Mouse (Mus musculus) MEL (cell line): ENCODE measurements around the gene Nudt17. TPM values are rescaled to one million over a fixed set of nuclear protein-coding genes. Genes with fewer than 3 reads are reported as not detected.

Source experiments
- DNase-seq: peaks from one replicate; pipeline ENCODE4 v3.0.0; 2011; ENCODE audit warnings: low read depth, low spot score
- H3K27ac ChIP-seq: 2 replicates; pipeline ENCODE4 v1.5.1; 2012; ENCODE audit warnings: low read depth, mild to moderate bottlenecking, control low read depth, low read length, moderate library complexity; ENCODE audit not compliant: control insufficient read depth
- H3K27me3 ChIP-seq, 2 experiments: fragments of 150-350 bp in 1 of 2; sonication (generic) in 1 of 2; 2 replicates each; pipeline ENCODE4 v1.6.1; 2012; ENCODE audit warnings: low read length in 2 of 2, mild to moderate bottlenecking in 2 of 2, improper control_type of control experiment in 1 of 2, moderate library complexity in 1 of 2; ENCODE audit not compliant: insufficient read depth in 2 of 2, control insufficient read depth in 1 of 2
- H3K36me3 ChIP-seq, 2 experiments: 2 replicates each; pipeline ENCODE4 v1.6.1; 2012 to 2014; ENCODE audit warnings: low read length in 2 of 2, improper control_type of control experiment in 1 of 2, inconsistent platforms in 1 of 2, mild to moderate bottlenecking in 1 of 2; ENCODE audit not compliant: insufficient read depth in 2 of 2, control insufficient read depth in 1 of 2
- H3K4me1 ChIP-seq, 2 experiments: fragments of 150-350 bp in 1 of 2; sonication (generic) in 1 of 2; 2 replicates each; pipeline ENCODE4 v1.6.1; 2012; ENCODE audit warnings: low read length in 2 of 2, improper control_type of control experiment in 1 of 2, mild to moderate bottlenecking in 1 of 2; ENCODE audit not compliant: insufficient read depth in 2 of 2, control insufficient read depth in 1 of 2
- H3K4me3 ChIP-seq, 2 experiments: fragments of 150-350 bp in 1 of 2; sonication (generic) in 1 of 2; 2 replicates each; pipeline ENCODE4 v1.5.1; 2012; ENCODE audit warnings: low read depth in 2 of 2, low read length in 2 of 2, mild to moderate bottlenecking in 2 of 2, moderate library complexity in 2 of 2, control low read depth in 1 of 2, improper control_type of control experiment in 1 of 2; ENCODE audit not compliant: control insufficient read depth in 1 of 2, insufficient read depth in 1 of 2
- H3K79me2 ChIP-seq: 2 replicates; pipeline ENCODE4 v1.6.1; 2012; ENCODE audit warnings: mild to moderate bottlenecking, low read length, moderate library complexity; ENCODE audit not compliant: control insufficient read depth, poor library complexity, insufficient read depth
- H3K9ac ChIP-seq: 2 replicates; pipeline ENCODE4 v1.6.1; 2012; ENCODE audit warnings: low read depth, mild to moderate bottlenecking, control low read depth, low read length, moderate library complexity; ENCODE audit not compliant: control insufficient read depth, poor library complexity, severe bottlenecking
- H3K9me3 ChIP-seq: fragments of 150-350 bp; sonication (generic); replicated peaks from 2 replicates; pipeline ENCODE4 v1.6.1; 2012; ENCODE audit warnings: mild to moderate bottlenecking, low read length, improper control_type of control experiment, moderate library complexity; ENCODE audit not compliant: insufficient read depth
- BHLHE40 ChIP-seq: IDR thresholded peaks from 2 replicates; pipeline ENCODE4 v1.6.1; 2012; ENCODE audit warnings: low read depth, mild to moderate bottlenecking, inconsistent platforms, low read length, improper control_type of control experiment, borderline replicate concordance
- CTCF ChIP-seq, 3 experiments: IDR thresholded peaks in 2 of 3; conservative IDR thresholded peaks in 1 of 3; 2 replicates each; pipeline ENCODE4 v1.5.1; 2011 to 2012; ENCODE audit warnings: low read length in 3 of 3, low read depth in 2 of 3, mild to moderate bottlenecking in 2 of 3, improper control_type of control experiment in 1 of 3, inconsistent platforms in 1 of 3, mixed read lengths in 1 of 3, moderate library complexity in 1 of 3; ENCODE audit not compliant: control insufficient read depth in 1 of 3, insufficient read depth in 1 of 3, poor library complexity in 1 of 3, severe bottlenecking in 1 of 3
- E2F4 ChIP-seq: IDR thresholded peaks from 2 replicates; pipeline ENCODE4 v1.6.1; 2011; ENCODE audit warnings: low read depth, low read length, improper control_type of control experiment, borderline replicate concordance
- ELF1 ChIP-seq: IDR thresholded peaks from 2 replicates; pipeline ENCODE4 v1.6.1; 2014; ENCODE audit warnings: low read depth, mild to moderate bottlenecking, inconsistent platforms, low read length, improper control_type of control experiment, moderate library complexity
- EP300 ChIP-seq, 2 experiments: IDR thresholded peaks; 2 replicates each; pipeline ENCODE4 v1.6.1; 2011; ENCODE audit warnings: improper control_type of control experiment in 2 of 2, low read length in 2 of 2, low read depth in 1 of 2, mild to moderate bottlenecking in 1 of 2
- ETS1 ChIP-seq: IDR thresholded peaks from 2 replicates; pipeline ENCODE4 v1.6.1; 2012; ENCODE audit warnings: low read depth, mild to moderate bottlenecking, inconsistent platforms, low read length, improper control_type of control experiment, moderate library complexity
- GABPA ChIP-seq: IDR thresholded peaks from 2 replicates; pipeline ENCODE4 v1.6.1; 2012; ENCODE audit warnings: low read depth, mild to moderate bottlenecking, inconsistent platforms, low read length, improper control_type of control experiment, moderate library complexity
- GATA1 ChIP-seq: IDR thresholded peaks from 2 replicates; pipeline ENCODE4 v1.6.1; 2011; ENCODE audit warnings: low read depth, low read length, improper control_type of control experiment
- HCFC1 ChIP-seq: IDR thresholded peaks from 2 replicates; pipeline ENCODE4 v1.6.1; 2012; ENCODE audit warnings: low read depth, mild to moderate bottlenecking, inconsistent platforms, low read length, improper control_type of control experiment, moderate library complexity
- JUND ChIP-seq: IDR thresholded peaks from 2 replicates; pipeline ENCODE4 v1.6.1; 2011; ENCODE audit warnings: low read depth, mild to moderate bottlenecking, improper control_type of control experiment, low read length
- KAT2A ChIP-seq: conservative IDR thresholded peaks from 2 replicates; pipeline ENCODE4 v1.6.1; 2012; ENCODE audit warnings: low read depth, low read length, improper control_type of control experiment, inconsistent platforms
- MAZ ChIP-seq: IDR thresholded peaks from 2 replicates; pipeline ENCODE4 v1.6.1; 2012; ENCODE audit warnings: low read depth, mild to moderate bottlenecking, inconsistent platforms, low read length, improper control_type of control experiment
- MEF2A ChIP-seq: IDR thresholded peaks from 2 replicates; pipeline ENCODE4 v1.6.1; 2014; ENCODE audit warnings: low read depth, mild to moderate bottlenecking, inconsistent platforms, low read length, improper control_type of control experiment; ENCODE audit not compliant: poor library complexity, insufficient replicate concordance, severe bottlenecking; ENCODE audit errors: extremely low read depth
- MXI1 ChIP-seq: IDR thresholded peaks from 2 replicates; pipeline ENCODE4 v1.6.1; 2011; ENCODE audit warnings: mild to moderate bottlenecking, low read depth, low read length, improper control_type of control experiment
- NELFE ChIP-seq: IDR thresholded peaks from 2 replicates; pipeline ENCODE4 v1.6.1; 2011; ENCODE audit warnings: low read depth, low read length, improper control_type of control experiment
- NRF1 ChIP-seq: IDR thresholded peaks from 2 replicates; pipeline ENCODE4 v1.6.1; 2014; ENCODE audit warnings: low read depth, mild to moderate bottlenecking, inconsistent platforms, low read length, improper control_type of control experiment, moderate library complexity; ENCODE audit not compliant: poor library complexity, insufficient read depth, severe bottlenecking
- POLR2A ChIP-seq, 2 experiments: IDR thresholded peaks; 2 replicates each; pipeline ENCODE4 v1.6.1; 2011 to 2012; ENCODE audit warnings: low read length in 2 of 2, mild to moderate bottlenecking in 2 of 2, control low read depth in 1 of 2, improper control_type of control experiment in 1 of 2, low read depth in 1 of 2, moderate library complexity in 1 of 2; ENCODE audit not compliant: control insufficient read depth in 1 of 2, insufficient read depth in 1 of 2, poor library complexity in 1 of 2
- POLR2AphosphoS2 ChIP-seq: IDR thresholded peaks from 2 replicates; pipeline ENCODE4 v1.6.1; 2011; ENCODE audit warnings: low read length, improper control_type of control experiment
- POLR2AphosphoS5 ChIP-seq: IDR thresholded peaks from 2 replicates; pipeline ENCODE4 v1.6.1; 2012; ENCODE audit warnings: low read depth, borderline replicate concordance, mild to moderate bottlenecking, inconsistent platforms, low read length, moderate library complexity, mixed read lengths
- RAD21 ChIP-seq: IDR thresholded peaks from 2 replicates; pipeline ENCODE4 v1.6.1; 2011; ENCODE audit warnings: mild to moderate bottlenecking, low read depth, low read length, improper control_type of control experiment
- RCOR1 ChIP-seq: IDR thresholded peaks from 2 replicates; pipeline ENCODE4 v1.6.1; 2012; ENCODE audit warnings: low read depth, mild to moderate bottlenecking, inconsistent platforms, low read length, improper control_type of control experiment
- SIN3A ChIP-seq: IDR thresholded peaks from 2 replicates; pipeline ENCODE4 v1.6.1; 2012; ENCODE audit warnings: low read length, improper control_type of control experiment, inconsistent platforms
- SMC3 ChIP-seq: IDR thresholded peaks from 2 replicates; pipeline ENCODE4 v1.6.1; 2011; ENCODE audit warnings: low read depth, low read length, improper control_type of control experiment
- TAL1 ChIP-seq: IDR thresholded peaks from 2 replicates; pipeline ENCODE4 v1.6.1; 2012; ENCODE audit warnings: mild to moderate bottlenecking, inconsistent platforms, low read length, moderate library complexity, mixed read lengths
- TBP ChIP-seq: IDR thresholded peaks from 2 replicates; pipeline ENCODE4 v1.8.0; 2011; ENCODE audit warnings: low read depth, low read length, improper control_type of control experiment
- UBTF ChIP-seq: IDR thresholded peaks from 2 replicates; pipeline ENCODE4 v1.6.1; 2012; ENCODE audit warnings: low read depth, mild to moderate bottlenecking, inconsistent platforms, low read length, improper control_type of control experiment, moderate library complexity, borderline replicate concordance; ENCODE audit not compliant: insufficient read depth
- USF1 ChIP-seq: IDR thresholded peaks from 2 replicates; pipeline ENCODE4 v1.6.1; 2014; ENCODE audit warnings: low read depth, mild to moderate bottlenecking, inconsistent platforms, low read length, improper control_type of control experiment, moderate library complexity
- USF2 ChIP-seq, 2 experiments: IDR thresholded peaks; 2 replicates each; pipeline ENCODE4 v1.6.1; 2011 to 2012; ENCODE audit warnings: improper control_type of control experiment in 2 of 2, low read length in 2 of 2, borderline replicate concordance in 1 of 2, inconsistent platforms in 1 of 2, low read depth in 1 of 2, mild to moderate bottlenecking in 1 of 2; ENCODE audit not compliant: insufficient read depth in 1 of 2
- ZKSCAN1 ChIP-seq: IDR thresholded peaks from 2 replicates; pipeline ENCODE4 v1.6.1; 2012; ENCODE audit warnings: low read depth, mild to moderate bottlenecking, inconsistent platforms, low read length, improper control_type of control experiment, moderate library complexity
- ZNF384 ChIP-seq: IDR thresholded peaks from 2 replicates; pipeline ENCODE4 v1.6.1; 2012; ENCODE audit warnings: low read depth, mild to moderate bottlenecking, inconsistent platforms, low read length, improper control_type of control experiment
- polyA plus RNA-seq, 2 experiments: library from polyadenylated mRNA; stranded (reverse) in 1 of 2; unstranded in 1 of 2; fragments of >175 nt in 1 of 2; fragments of >200 nt in 1 of 2; gene quantifications; 2 replicates each; pipeline versions ENCODE4 v1.2.1 to v1.2.4; 2012; ENCODE audit warnings: low replicate concordance in 2 of 2, low read depth in 1 of 2; ENCODE audit not compliant: insufficient read length in 2 of 2, insufficient read depth in 1 of 2, missing spikeins in 1 of 2
- total RNA-seq: library from RNA; depleted of rRNA; stranded (reverse); fragments of 300-350 nt; gene quantifications from 2 replicates; pipeline ENCODE4 v1.2.3, GENCODE M21; 2012

Gene Nudt17
- total and polyA plus RNA-seq, 3 experiments = 2.7 to 6.5 TPM; not detected in 1

DNA sequence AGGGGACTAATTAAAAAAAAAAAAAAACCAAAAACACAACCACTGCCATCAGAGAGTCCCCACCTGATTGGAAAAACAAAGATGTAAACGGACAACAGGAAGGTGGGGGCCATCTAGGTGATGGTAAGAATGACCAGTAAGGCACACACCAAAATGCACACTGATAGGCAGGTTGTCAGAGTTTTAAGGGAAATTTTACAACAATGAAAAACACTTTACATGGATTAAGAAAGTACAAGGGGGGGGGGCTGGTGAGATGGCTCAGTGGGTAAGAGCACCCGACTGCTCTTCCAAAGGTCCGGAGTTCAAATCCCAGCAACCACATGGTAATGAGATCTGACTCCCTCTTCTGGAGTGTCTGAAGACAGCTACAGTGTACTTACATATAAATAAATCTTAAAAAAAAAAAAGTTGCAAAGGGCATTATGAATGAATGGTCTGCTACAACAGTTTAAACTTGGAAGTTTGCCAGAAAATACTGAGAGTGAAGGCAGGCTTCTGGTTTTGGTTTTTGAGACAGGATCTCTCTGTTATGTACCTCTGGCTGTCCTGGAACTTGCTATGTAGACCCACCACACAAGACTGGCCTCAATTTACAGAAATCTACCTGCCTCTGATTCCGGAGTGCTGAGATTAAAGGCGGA, 39.8 kb downstream of the Nudt17 start:
- Histone ChIP-seq H3K27me3 (no peaks in the 10 kb centered on the region), H3K27ac (no peak overlapping the region), H3K9me3 (no peaks in the 10 kb centered on the region), H3K36me3 (peaks cover 0 to 12% of the 10 kb centered on the region in 2 experiments; a peak in 2 of 4 replicates), H3K4me1 (peaks cover 3 to 12% of the 10 kb centered on the region in 2 experiments), H3K9ac (no peak overlapping the region), H3K79me2 (no peaks in the 10 kb centered on the region; the same call in 1 of the 2 replicates), H3K4me3 (no peak overlapping the region)
- TF ChIP-seq NELFE (no peak), ZNF384 (peak; percentile 38; the same call in 1 of the 2 replicates), TBP (peak; percentile 93)
- peak; percentile 49 for DNase-seq

- peaks cover 3 to 12% of the 10 kb centered on the region in 2 experiments for H3K4me1 ChIP-seq
- H3K4me3 ChIP-seq = no peak overlapping the region
- no peak overlapping the region for H3K9ac ChIP-seq
- DNase-seq = peak; percentile 81
- H3K27me3 ChIP-seq = no peaks in the 10 kb centered on the region
- H3K9me3 ChIP-seq = no peaks in the 10 kb centered on the region
- H3K79me2 ChIP-seq = no peaks in the 10 kb centered on the region; the same call in 1 of the 2 replicates
- H3K27ac ChIP-seq = no peak overlapping the region
- H3K36me3 ChIP-seq = peaks cover 0 to 12% of the 10 kb centered on the region in 2 experiments; a peak in 2 of 4 replicates
- no peak for TF ChIP-seq UBTF
- no peak for TF ChIP-seq TAL1
- TF ChIP-seq MAZ = no peak
- TF ChIP-seq ZKSCAN1 = no peak
- TF ChIP-seq SIN3A = peak; percentile 17; the same call in 1 of the 2 replicates
- no peak for TF ChIP-seq ELF1
- TF ChIP-seq EP300 (IDR thresholded peaks at IDR 0.05; ENCODE audit: low read depth in 1 of 2, low read length in 2 of 2) = no peak
- TF ChIP-seq MXI1 = no peak
- no peak for TF ChIP-seq NRF1
- no peak for TF ChIP-seq TBP
- TF ChIP-seq POLR2A (IDR thresholded peaks at IDR 0.05; ENCODE audit: control insufficient read depth in 1 of 2, insufficient read depth in 1 of 2, low read depth in 1 of 2, low read length in 2 of 2, poor library complexity in 1 of 2) = no peak
- TF ChIP-seq KAT2A = no peak
- no peak for TF ChIP-seq ETS1
- TF ChIP-seq NELFE = no peak
- TF ChIP-seq CTCF (IDR thresholded peaks at IDR 0.05 in 2 of 3, conservative IDR thresholded peaks at IDR 0.05 in 1 of 3; ENCODE audit: control insufficient read depth in 1 of 3, insufficient read depth in 1 of 3, low read depth in 2 of 3, low read length in 3 of 3, poor library complexity in 1 of 3, severe bottlenecking in 1 of 3) = peak; percentile 78 to 83 (median 79)
- TF ChIP-seq USF1 = no peak
- no peak for TF ChIP-seq GABPA
- no peak for TF ChIP-seq USF2 (IDR thresholded peaks at IDR 0.05; ENCODE audit: borderline replicate concordance in 1 of 2, insufficient read depth in 1 of 2, low read depth in 1 of 2, low read length in 2 of 2)
- TF ChIP-seq POLR2AphosphoS5 = no peak
- no peak for TF ChIP-seq POLR2AphosphoS2
- TF ChIP-seq MEF2A = no peak
- no peak for TF ChIP-seq HCFC1
- TF ChIP-seq BHLHE40 = no peak
- TF ChIP-seq RCOR1 = no peak
- no peak for TF ChIP-seq E2F4
- peak; percentile 80 for TF ChIP-seq SMC3
- no peak for TF ChIP-seq GATA1
- no peak for TF ChIP-seq ZNF384
- TF ChIP-seq RAD21 = peak; percentile 78
- TF ChIP-seq JUND = no peak
Observed at GRCm38 (mm10) chr3:96667316-96667715, 41.0 kb downstream of the Nudt17 start.
